Mouse (Mus musculus) hindbrain, postnatal 0 days (tissue): ENCODE measurements around the gene Srp54b. TPM values are rescaled to one million over a fixed set of nuclear protein-coding genes. Genes with fewer than 3 reads are reported as not detected.
"Not testable (repeated sequence)": the region's sequence is repeated elsewhere in the genome, so short reads cannot be mapped to it uniquely, and the experiment has no call there.

Experiments used
- ATAC-seq: fragments of 200-750 bp; cut with Nextera tagmentation; 2 replicates; pipeline ENCODE4 v1.8.0; 2017; ENCODE audit warnings: mild to moderate bottlenecking, moderate TSS enrichment, moderate library complexity
- DNase-seq: peaks from one replicate; pipeline ENCODE4 v3.0.0-alpha.2; 2015; ENCODE audit warnings: low spot score
- H3K27ac ChIP-seq: fragments of 300-500 bp; sonication (generic); 2 replicates; pipeline ENCODE4 v1.5.1; 2014; ENCODE audit warnings: mild to moderate bottlenecking
- H3K27me3 ChIP-seq: fragments of 300-500 bp; sonication (generic); 2 replicates; pipeline ENCODE4 v1.6.1; 2014; ENCODE audit warnings: low read length, mixed read lengths; ENCODE audit not compliant: insufficient read depth
- H3K36me3 ChIP-seq: fragments of 300-500 bp; sonication (generic); 2 replicates; pipeline ENCODE4 v1.6.1; 2014; ENCODE audit warnings: low read length, mixed read lengths; ENCODE audit not compliant: insufficient read depth
- H3K4me1 ChIP-seq: fragments of 300-500 bp; sonication (generic); 2 replicates; pipeline ENCODE4 v1.6.1; 2014; ENCODE audit warnings: antibody characterized with exemption, low read length, mixed read lengths; ENCODE audit not compliant: insufficient read depth
- H3K4me2 ChIP-seq: fragments of 300-500 bp; sonication (generic); 2 replicates; pipeline ENCODE4 v1.6.1; 2014; ENCODE audit warnings: low read depth, mild to moderate bottlenecking, low read length, moderate library complexity, mixed read lengths
- H3K4me3 ChIP-seq: fragments of 300-500 bp; sonication (generic); 2 replicates; pipeline ENCODE4 v1.5.1; 2014; ENCODE audit warnings: low read length
- H3K9ac ChIP-seq: fragments of 300-500 bp; sonication (generic); replicated peaks from 2 replicates; pipeline ENCODE4 v1.6.1; 2014; ENCODE audit warnings: mild to moderate bottlenecking, low read length, moderate library complexity, mixed read lengths
- H3K9me3 ChIP-seq: fragments of 300-500 bp; sonication (generic); 2 replicates; pipeline ENCODE4 v1.6.1; 2016; ENCODE audit warnings: low read length, mixed read lengths
- WGBS: fragments of 180-500 bp; shearing (Covaris S2); extraction: QIAGEN DNeasy Blood & Tissue Kit; methylation state at CpG from one replicate; pipeline ENCODE4 v1.1.7; 2014; 5-methylcytosine and 5-hydroxymethylcytosine counted together
- polyA plus RNA-seq: library from polyadenylated mRNA; unstranded; fragments of >200 nt; fragmentation: Nextera tagmentation; extraction: Ambion mirVana; gene quantifications from 2 replicates; pipeline ENCODE4 v1.2.1, GENCODE M21; 2015
- total RNA-seq: library from RNA; depleted of rRNA; stranded (reverse); fragments of >200 nt; gene quantifications from 2 replicates; pipeline ENCODE4 v1.2.3, GENCODE M21; 2014; rRNA removed

The Srp54b gene
- total RNA-seq (39.6 and 57.4 TPM in 2 replicates), polyA plus RNA-seq (71.0 and 71.4 TPM in 2 replicates)

DNA sequence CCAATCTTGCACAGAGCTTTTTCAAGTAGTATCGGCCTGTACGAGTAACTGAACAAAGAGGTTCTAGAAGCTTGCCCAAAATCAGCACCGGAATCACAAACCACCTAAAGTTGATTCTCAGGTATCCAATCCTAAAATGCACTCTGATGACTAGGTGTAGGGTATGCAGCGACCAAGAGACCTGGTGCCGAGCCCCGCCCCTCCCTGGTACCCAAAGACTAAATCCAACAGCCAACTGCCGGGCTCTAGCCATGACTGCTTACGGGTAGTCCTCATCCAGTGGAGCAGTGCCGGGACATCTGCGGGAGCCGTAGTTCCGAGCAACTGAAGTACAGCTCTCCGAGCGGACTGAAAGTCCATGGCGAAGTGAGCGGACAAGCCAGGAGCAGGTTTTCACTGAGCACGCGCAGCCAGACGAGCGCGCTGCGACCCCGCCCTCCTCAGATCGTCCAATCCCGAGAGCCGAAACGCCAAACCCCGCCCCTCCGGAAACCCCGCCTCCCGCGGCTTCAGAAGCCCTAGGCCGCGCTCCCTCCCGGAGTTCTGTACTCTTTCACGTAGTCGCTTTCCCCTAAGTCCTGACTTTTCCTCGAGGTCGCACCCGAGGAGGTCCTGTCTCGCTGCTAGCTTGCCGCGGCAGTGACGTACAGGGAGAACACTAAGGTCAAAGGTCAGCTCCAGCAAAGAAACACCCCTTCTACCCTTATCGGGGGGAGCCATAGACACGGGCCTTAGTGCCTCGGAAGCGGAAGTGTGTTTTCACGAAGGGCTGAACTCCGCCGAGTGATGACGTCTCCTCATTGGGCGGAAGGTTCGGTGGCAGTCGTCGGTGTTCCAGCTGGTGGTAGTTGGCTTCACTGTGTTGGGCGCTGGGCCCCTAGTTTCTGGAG is at the start of gene Srp54b:
TSS of gene Srp54b (plus strand) at position 546 of the 890 bp plus-strand sequence.
- H3K36me3 ChIP-seq, H3K4me2 ChIP-seq, H3K9me3 ChIP-seq, H3K4me3 ChIP-seq, H3K27ac ChIP-seq, H3K9ac ChIP-seq, DNase-seq, H3K4me1 ChIP-seq, H3K27me3 ChIP-seq: not testable (repeated sequence)
- WGBS = no CpG with 5 or more reads among the region's 57 CpGs
- ATAC-seq = peak; percentile 99

DNA sequence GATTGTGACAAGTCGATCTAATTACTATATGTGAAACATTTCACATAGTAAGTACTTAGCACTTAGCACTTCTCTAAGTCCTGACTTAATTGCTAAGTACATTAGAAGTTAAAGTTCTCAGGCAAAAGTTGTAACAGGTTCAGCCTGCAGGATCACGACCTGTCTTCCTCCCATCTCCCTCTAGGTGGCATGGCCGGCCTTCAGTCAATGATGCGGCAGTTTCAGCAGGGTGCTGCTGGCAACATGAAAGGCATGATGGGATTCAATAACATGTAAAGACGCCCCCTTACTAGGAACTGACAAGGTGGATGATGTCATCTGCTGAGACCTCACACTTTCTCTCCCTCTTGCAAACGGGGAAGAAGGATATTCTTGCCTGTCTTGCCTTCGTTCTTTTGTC is 42.3 kb upstream of the Srp54b start:
- WGBS = no CpG with 5 or more reads among the region's 7 CpGs
- H3K27me3 ChIP-seq, H3K36me3 ChIP-seq, H3K9ac ChIP-seq, H3K4me1 ChIP-seq, H3K4me2 ChIP-seq, ATAC-seq, H3K9me3 ChIP-seq, H3K27ac ChIP-seq, DNase-seq, H3K4me3 ChIP-seq: not testable (repeated sequence)

DNA sequence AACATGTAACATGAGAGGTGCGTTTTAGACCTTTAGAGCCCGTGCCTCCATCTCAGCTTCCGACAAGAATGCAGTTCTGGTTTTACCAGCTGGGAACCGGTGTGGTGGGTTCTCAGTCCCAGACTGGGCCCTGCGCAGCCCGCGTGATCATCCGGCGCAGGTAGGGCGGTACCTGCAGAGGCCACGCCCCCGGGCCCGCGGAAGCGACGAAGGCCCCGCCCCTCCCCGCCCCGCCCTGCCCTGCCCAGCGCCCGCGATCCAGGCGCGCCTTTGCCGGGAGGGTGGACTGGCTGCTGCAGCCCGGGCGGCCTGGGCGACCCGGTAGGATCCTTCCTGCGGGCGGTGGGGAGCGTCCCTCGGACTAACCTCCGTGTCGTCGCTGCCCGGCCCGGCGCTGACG is 30.7 kb upstream of the Srp54b start, which contains the start of gene Fam177a:
TSS of gene Fam177a (plus strand) at position 228 of the 400 bp plus-strand sequence.
- not testable (repeated sequence) for H3K9me3 ChIP-seq, H3K4me1 ChIP-seq, DNase-seq, H3K4me3 ChIP-seq, H3K27ac ChIP-seq, H3K36me3 ChIP-seq, H3K9ac ChIP-seq, H3K4me2 ChIP-seq, H3K27me3 ChIP-seq
- ATAC-seq = peak; percentile 98
- WGBS = no CpG with 5 or more reads among the region's 40 CpGs

DNA sequence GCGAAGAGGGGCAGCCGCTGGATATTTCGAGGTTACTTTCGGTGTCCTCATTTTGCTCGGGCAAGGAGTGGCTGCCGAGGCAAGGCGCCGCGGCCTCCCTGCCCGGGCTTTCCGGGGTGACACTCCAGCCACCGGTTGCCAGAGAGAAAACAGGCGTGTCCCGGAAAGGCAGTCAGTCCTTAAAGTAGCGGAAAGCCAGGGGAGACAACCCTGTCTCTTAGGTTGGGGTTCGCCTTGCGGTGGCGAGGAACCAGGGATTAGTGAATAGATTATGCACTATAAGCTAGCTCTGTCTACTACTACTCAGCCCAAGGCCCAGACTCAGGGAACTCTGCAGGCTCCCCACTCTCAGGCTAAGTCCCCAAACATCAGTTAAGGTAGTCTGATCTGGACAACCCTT is 30.2 kb upstream of the Srp54b start:
- not testable (repeated sequence) for H3K36me3 ChIP-seq, H3K4me3 ChIP-seq, H3K4me1 ChIP-seq, H3K27ac ChIP-seq, H3K4me2 ChIP-seq, DNase-seq, H3K9me3 ChIP-seq, H3K9ac ChIP-seq, H3K27me3 ChIP-seq
- no CpG with 5 or more reads among the region's 18 CpGs for WGBS
- ATAC-seq = peak; percentile 48

DNA sequence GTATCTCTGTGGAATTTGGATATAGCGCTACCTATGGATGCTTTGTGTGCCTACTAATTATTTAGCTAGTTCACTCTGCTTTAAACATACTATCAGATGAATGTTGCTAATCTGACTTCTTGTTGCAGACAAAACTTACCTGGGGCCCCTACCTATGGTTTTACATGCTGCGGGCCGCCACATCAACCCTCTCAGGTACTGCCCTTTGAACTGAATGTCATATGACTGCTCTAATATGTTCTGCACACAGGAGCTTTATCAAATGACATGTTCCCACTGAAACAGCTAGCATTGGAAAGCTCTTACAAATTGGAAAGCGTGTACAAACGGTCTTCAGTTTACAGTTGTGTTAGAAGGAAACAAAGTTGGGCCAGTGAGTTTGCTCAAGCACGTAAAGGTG is 19.4 kb upstream of the Srp54b start:
- not testable (repeated sequence) for H3K36me3 ChIP-seq, DNase-seq, H3K27me3 ChIP-seq, H3K9me3 ChIP-seq, H3K9ac ChIP-seq, H3K4me1 ChIP-seq, H3K4me2 ChIP-seq, H3K27ac ChIP-seq, ATAC-seq, H3K4me3 ChIP-seq
- WGBS = no CpG with 5 or more reads among the region's 6 CpGs

DNA sequence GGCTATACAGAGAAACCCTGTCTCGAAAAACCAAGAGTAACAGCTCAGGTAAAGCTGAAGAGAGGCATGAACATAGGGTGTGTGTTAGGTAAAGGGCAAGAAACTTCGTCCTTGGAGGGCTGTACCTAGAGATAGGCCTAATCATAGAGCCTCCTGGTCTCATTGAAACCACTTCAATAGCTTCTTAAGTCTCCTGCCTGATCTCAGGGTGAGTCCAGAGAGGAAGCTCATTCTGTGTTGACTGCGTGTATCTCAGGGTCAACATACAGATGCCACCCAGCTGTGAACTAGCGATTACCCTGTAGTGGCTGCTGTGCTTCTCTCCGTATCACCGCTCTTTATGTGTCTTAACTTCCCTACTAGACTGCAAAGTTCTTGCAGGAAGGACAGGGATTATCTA is 17.0 kb upstream of the Srp54b start:
- H3K4me3 ChIP-seq, H3K4me2 ChIP-seq, H3K36me3 ChIP-seq, H3K9me3 ChIP-seq, H3K27ac ChIP-seq, H3K9ac ChIP-seq, ATAC-seq, DNase-seq, H3K4me1 ChIP-seq, H3K27me3 ChIP-seq: not testable (repeated sequence)
- WGBS = no CpG with 5 or more reads among the region's 6 CpGs

DNA sequence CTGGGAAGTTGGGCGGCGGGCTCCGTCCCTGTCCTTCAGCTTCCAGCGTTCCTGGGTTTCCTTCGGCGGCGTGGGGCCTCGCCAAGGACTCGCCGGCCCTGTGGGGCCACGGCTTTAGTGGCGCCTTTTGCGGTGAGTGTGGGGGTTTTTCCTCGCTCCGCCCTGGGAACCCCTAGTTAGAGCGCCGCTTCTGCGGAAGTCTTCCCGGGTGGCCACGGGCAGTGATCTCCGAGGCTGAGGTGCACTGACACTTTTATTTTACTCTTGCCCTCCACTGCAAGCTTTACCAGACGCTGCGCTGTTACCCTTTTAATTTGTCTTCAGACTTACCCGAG is 512 bp downstream of the Srp54b start:
- not testable (repeated sequence) for H3K9me3 ChIP-seq, H3K4me2 ChIP-seq, H3K27ac ChIP-seq, H3K36me3 ChIP-seq, H3K4me1 ChIP-seq, H3K4me3 ChIP-seq, DNase-seq, H3K9ac ChIP-seq, H3K27me3 ChIP-seq
- ATAC-seq = peak; percentile 61
- 0% methylated on average over 6 of the region's 24 CpGs for WGBS

DNA sequence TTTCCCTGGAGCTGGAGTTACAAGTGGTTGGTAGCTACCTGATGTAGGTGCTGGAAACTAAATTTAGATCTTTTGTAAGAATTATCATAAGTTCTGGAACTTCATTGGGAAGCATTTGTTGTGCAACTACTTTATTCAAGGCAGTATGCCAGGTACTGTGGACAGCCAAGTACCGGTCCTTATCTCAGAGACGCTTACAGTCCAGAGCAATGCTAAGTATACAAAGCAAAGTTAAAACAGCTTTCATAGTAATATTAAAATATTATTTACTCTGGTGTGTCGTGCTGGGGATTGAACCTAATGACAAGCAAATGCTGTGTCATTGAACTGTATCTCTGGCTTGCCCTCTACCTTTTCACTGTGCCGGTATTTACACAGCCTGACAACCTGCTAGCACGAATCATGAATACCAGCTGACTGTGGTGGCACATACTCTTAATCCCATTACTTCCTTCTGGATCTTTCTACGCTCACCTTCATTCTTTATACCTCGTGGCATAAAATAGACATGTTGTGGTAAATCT is 12.2 kb downstream of the Srp54b start:
- not testable (repeated sequence) for H3K27ac ChIP-seq, H3K4me2 ChIP-seq, DNase-seq, H3K9ac ChIP-seq, ATAC-seq, H3K27me3 ChIP-seq, H3K4me3 ChIP-seq, H3K9me3 ChIP-seq, H3K4me1 ChIP-seq, H3K36me3 ChIP-seq
- no CpG with 5 or more reads among the region's 7 CpGs for WGBS

DNA sequence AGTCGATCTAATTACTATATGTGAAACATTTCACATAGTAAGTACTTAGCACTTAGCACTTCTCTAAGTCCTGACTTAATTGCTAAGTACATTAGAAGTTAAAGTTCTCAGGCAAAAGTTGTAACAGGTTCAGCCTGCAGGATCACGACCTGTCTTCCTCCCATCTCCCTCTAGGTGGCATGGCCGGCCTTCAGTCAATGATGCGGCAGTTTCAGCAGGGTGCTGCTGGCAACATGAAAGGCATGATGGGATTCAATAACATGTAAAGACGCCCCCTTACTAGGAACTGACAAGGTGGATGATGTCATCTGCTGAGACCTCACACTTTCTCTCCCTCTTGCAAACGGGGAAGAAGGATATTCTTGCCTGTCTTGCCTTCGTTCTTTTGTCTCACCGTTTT is 32.8 kb downstream of the Srp54b start:
- H3K9me3 ChIP-seq, H3K4me2 ChIP-seq, H3K36me3 ChIP-seq, H3K4me1 ChIP-seq, H3K27ac ChIP-seq, DNase-seq, ATAC-seq, H3K27me3 ChIP-seq, H3K4me3 ChIP-seq, H3K9ac ChIP-seq: not testable (repeated sequence)
- WGBS = no CpG with 5 or more reads among the region's 8 CpGs

DNA sequence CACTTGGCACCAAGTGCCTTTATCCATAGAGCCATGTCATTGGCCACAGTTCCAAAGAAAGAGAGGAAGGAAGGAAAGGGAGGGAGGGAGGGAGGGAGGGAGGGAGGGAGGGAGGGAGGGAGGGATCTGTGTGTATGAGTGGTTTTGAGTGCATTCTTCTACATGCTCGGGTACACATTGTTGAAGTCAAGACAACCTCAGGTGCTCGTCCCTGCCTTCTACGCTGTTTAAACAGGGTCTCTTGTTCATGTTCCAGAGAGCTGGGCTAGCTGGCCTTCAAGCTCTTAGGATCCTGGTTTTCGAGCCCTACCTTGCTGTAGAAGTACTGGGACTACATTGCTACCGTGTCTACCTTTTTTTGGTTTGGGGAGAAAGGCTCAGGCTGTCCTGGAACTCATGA is 34.2 kb downstream of the Srp54b start:
- H3K4me2 ChIP-seq, H3K4me1 ChIP-seq, ATAC-seq, H3K27me3 ChIP-seq, H3K4me3 ChIP-seq, H3K36me3 ChIP-seq, H3K9me3 ChIP-seq, H3K27ac ChIP-seq, H3K9ac ChIP-seq, DNase-seq: not testable (repeated sequence)
- WGBS = no CpG with 5 or more reads among the region's 5 CpGs
